Mouse (Mus musculus) lung, postnatal 0 days (tissue): ENCODE measurements at regions not wholly inside any gene's neighbourhood (a gene's known extent, or its start where the extent isn't known, plus 50 kb on each side); places are given as distances from the start of the nearest gene placed in this dataset.

Experiments used
- ATAC-seq: fragments of 200-750 bp; cut with Nextera tagmentation; 2 replicates; pipeline ENCODE4 v1.8.0; 2017; ENCODE audit warnings: moderate library complexity
- DNase-seq: peaks from one replicate; pipeline ENCODE4 v3.0.0-alpha.2; 2016; ENCODE audit warnings: low spot score
- H3K27ac ChIP-seq: fragments of 300-500 bp; sonication (generic); 2 replicates; pipeline ENCODE4 v1.5.1; 2014; ENCODE audit warnings: antibody characterized with exemption, mild to moderate bottlenecking, low read length, mixed read lengths
- H3K27me3 ChIP-seq: fragments of 300-500 bp; sonication (generic); replicated peaks from 2 replicates; pipeline ENCODE4 v1.6.1; 2014; ENCODE audit warnings: low read length, mixed read lengths; ENCODE audit not compliant: insufficient read depth
- H3K36me3 ChIP-seq: fragments of 300-500 bp; sonication (generic); 2 replicates; pipeline ENCODE4 v1.6.1; 2014; ENCODE audit warnings: low read length, mixed read lengths; ENCODE audit not compliant: insufficient read depth
- H3K4me1 ChIP-seq: fragments of 300-500 bp; sonication (generic); 2 replicates; pipeline ENCODE4 v1.6.1; 2014; ENCODE audit warnings: antibody characterized with exemption, low read depth, low read length, mixed read lengths; ENCODE audit not compliant: insufficient read depth
- H3K4me2 ChIP-seq: fragments of 300-500 bp; sonication (generic); replicated peaks from 2 replicates; pipeline ENCODE4 v1.6.1; 2014; ENCODE audit warnings: low read depth, mild to moderate bottlenecking, low read length, moderate library complexity, mixed read lengths
- H3K4me3 ChIP-seq: fragments of 300-500 bp; sonication (generic); 2 replicates; pipeline ENCODE4 v1.5.1; 2014; ENCODE audit warnings: low read depth, low read length
- H3K9ac ChIP-seq: fragments of 300-500 bp; sonication (generic); replicated peaks from 2 replicates; pipeline ENCODE4 v1.6.1; 2014; ENCODE audit warnings: low read depth, mild to moderate bottlenecking
- H3K9me3 ChIP-seq: fragments of 300-500 bp; sonication (generic); 2 replicates; pipeline ENCODE4 v1.6.1; 2016; ENCODE audit warnings: low read length, mixed read lengths
- CTCF ChIP-seq: IDR thresholded peaks from 2 replicates; pipeline ENCODE4 v1.5.1; 2016; ENCODE audit warnings: antibody characterized with exemption, mild to moderate bottlenecking
- EP300 ChIP-seq: IDR thresholded peaks from 2 replicates; pipeline ENCODE4 v1.6.1; 2016; ENCODE audit warnings: antibody characterized with exemption, mild to moderate bottlenecking, control low read depth
- WGBS: fragments of 180-500 bp; shearing (Covaris S2); extraction: QIAGEN DNeasy Blood & Tissue Kit; methylation state at CpG from one replicate; pipeline ENCODE4 v1.1.7; 2014; 5-methylcytosine and 5-hydroxymethylcytosine counted together

DNA sequence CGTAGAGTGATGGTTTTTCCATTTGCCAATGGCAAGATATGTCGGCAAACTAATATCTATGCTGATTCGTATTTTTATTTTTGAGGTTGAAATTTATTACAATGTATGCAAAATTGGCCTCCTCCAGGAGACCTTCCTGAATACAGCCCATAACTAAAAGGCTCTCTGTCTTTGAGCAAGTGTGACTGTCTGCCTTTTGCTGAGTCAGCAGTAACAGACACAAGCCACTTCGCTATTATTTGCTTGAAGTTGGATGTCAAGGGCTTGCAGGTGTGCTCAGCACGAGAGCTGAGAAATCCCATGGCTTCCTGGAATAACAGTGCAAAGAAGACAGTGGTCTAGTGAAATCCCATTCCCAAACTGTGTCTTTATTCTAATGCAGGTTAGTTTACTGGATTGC is 56.9 kb downstream of the Dmrt2 start:
- TF ChIP-seq EP300 (no peak), CTCF (no peak)

DNA sequence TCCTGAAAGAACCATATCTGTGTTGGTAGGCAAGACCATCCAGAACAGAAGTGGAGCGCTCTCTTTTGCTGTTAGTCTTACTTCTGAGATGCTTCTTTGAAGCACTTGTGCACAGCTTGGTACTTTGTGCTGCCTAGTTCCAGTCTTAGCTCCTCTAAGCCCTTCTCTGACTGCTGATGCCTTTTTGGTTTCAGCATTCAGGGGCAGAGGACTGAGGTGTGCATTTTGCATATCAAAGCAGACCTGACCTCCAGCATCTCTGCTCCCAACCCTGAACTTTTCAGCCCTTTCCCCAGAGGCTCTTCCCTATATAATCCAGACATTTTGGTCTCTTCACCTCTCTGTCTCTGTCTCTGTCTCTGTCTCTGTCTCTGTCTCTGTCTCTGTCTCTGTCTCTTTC is 57.4 kb downstream of the Dmrt2 start:
- Histone ChIP-seq H3K9ac (no peak overlapping the region), H3K9me3 (no peaks in the 10 kb centered on the region), H3K36me3 (no peaks in the 10 kb centered on the region), H3K4me1 (no peaks in the 10 kb centered on the region), H3K4me3 (no peak overlapping the region), H3K27me3 (no peaks in the 10 kb centered on the region), H3K27ac (no peak overlapping the region), H3K4me2 (no peak overlapping the region)
- no peak for TF ChIP-seq EP300
- TF ChIP-seq CTCF, result no peak
- DNase-seq (no peak), ATAC-seq (no peak)
- 88% methylated on average over 1 of the region's 1 CpGs for WGBS

More for the DNA sequence above, 56.9 kb downstream of the Dmrt2 start:
- DNase-seq (no peak), ATAC-seq (no peak)
- Histone ChIP-seq H3K36me3 (no peaks in the 10 kb centered on the region), H3K27me3 (no peaks in the 10 kb centered on the region), H3K4me3 (no peak overlapping the region), H3K4me2 (no peak overlapping the region), H3K9me3 (no peaks in the 10 kb centered on the region), H3K27ac (no peak overlapping the region), H3K9ac (no peak overlapping the region), H3K4me1 (no peaks in the 10 kb centered on the region)
- WGBS, result 70% methylated on average over 5 of the region's 5 CpGs

DNA sequence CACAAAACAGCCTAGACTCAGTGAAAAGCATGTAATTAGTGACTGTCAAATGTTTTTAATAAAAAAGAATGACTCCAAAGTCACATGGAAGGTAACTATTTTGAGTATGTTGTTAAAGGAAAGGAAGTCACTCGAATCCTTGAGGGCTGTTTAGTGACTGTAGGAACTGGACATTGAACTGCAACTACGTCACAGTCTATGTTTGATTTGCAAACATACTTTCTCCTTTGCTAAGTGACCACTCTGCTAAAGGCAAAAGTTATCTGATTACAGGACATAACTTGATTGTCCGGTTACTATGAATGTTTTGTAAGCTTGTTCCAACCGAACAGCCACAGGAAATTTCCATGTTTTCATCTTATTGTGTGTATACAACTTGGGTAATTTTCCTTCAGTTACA is 106.2 kb downstream of the Dmrt2 start:
- H3K27ac ChIP-seq, result no peak overlapping the region
- WGBS, result 49% methylated on average over 4 of the region's 4 CpGs
- no peaks in the 10 kb centered on the region for H3K36me3 ChIP-seq
- H3K9ac ChIP-seq, result no peak overlapping the region
- no peak overlapping the region for H3K4me3 ChIP-seq
- ATAC-seq, result peak; percentile 44; the same call in 1 of the 2 replicates
- no peak for TF ChIP-seq EP300
- no peaks in the 10 kb centered on the region for H3K27me3 ChIP-seq
- no peak overlapping the region for H3K4me2 ChIP-seq
- no peaks in the 10 kb centered on the region for H3K9me3 ChIP-seq
- no peaks in the 10 kb centered on the region for H3K4me1 ChIP-seq
- peak; percentile 61 for DNase-seq

DNA sequence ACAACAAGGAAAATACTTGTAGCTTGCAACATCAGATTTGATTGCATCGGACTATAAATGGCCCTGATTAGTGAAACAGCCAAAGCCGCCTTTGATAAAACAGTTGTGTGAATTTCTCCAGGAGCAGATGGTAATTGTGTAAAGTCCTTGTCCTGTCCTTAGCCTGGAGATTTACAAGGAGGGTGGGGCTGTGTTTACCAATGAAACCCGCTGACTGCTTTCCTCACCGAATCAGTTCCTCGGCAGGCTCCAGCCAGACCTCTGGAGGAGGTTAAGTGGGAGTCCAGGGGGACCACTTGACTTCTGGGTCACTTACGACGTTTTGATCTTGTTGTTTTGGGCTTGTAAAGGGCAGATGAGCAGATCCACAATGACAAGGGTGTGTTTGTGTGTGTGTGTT is 107.1 kb downstream of the Dmrt2 start:
- no peak for ATAC-seq
- no peak overlapping the region for H3K27ac ChIP-seq
- H3K4me3 ChIP-seq, result no peak overlapping the region
- H3K4me2 ChIP-seq, result no peak overlapping the region
- no peaks in the 10 kb centered on the region for H3K36me3 ChIP-seq
- H3K4me1 ChIP-seq, result no peaks in the 10 kb centered on the region
- no peaks in the 10 kb centered on the region for H3K27me3 ChIP-seq
- no peak for TF ChIP-seq EP300
- no peak for TF ChIP-seq CTCF
- H3K9me3 ChIP-seq, result no peaks in the 10 kb centered on the region
- WGBS, result 41% methylated on average over 7 of the region's 7 CpGs
- no peak for DNase-seq
- H3K9ac ChIP-seq, result no peak overlapping the region

GRCm38 (mm10) chr19:25781314-25781713 is 109.1 kb downstream of the Dmrt2 start:
- Histone ChIP-seq H3K9ac (no peak overlapping the region), H3K9me3 (no peaks in the 10 kb centered on the region), H3K4me1 (no peaks in the 10 kb centered on the region), H3K36me3 (no peaks in the 10 kb centered on the region), H3K4me3 (no peak overlapping the region), H3K27ac (no peak overlapping the region), H3K4me2 (no peak overlapping the region), H3K27me3 (no peaks in the 10 kb centered on the region)
- TF ChIP-seq EP300 (no peak), CTCF (no peak)
- no peak for DNase-seq
- no peak for ATAC-seq
- WGBS, result 80% methylated on average over 7 of the region's 7 CpGs

DNA sequence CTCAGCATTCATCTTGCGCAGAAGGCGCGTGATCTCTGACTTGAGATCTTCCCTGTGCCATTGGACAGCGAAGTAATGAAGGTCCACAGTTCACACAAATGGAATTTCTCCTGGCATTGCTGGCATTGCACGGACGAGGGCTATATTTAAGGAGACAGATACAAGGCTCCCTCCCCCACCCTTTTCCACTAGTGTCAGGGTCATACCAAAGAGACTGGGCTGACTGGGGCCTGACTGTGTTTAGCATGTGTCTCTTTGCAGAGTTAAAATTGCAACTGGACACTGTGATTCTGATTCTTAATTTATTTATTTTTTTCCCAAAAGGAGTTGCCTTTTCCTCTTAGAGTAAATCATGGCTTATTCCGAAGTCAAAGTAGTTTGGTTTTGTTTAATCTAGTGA is 130.5 kb downstream of the Dmrt2 start:
- 67% methylated on average over 7 of the region's 7 CpGs for WGBS
- no peak overlapping the region for H3K9ac ChIP-seq
- TF ChIP-seq EP300, result no peak
- TF ChIP-seq CTCF, result no peak

GRCm38 (mm10) chr19:25805351-25805750 is 133.1 kb downstream of the Dmrt2 start:
- DNase-seq (no peak), ATAC-seq (no peak)
- H3K9me3 ChIP-seq, result no peaks in the 10 kb centered on the region
- H3K4me1 ChIP-seq, result no peaks in the 10 kb centered on the region
- no peaks in the 10 kb centered on the region for H3K36me3 ChIP-seq
- no peak overlapping the region for H3K4me3 ChIP-seq
- no peak overlapping the region for H3K27ac ChIP-seq
- no peak for TF ChIP-seq CTCF
- TF ChIP-seq EP300, result no peak
- H3K9ac ChIP-seq, result no peak overlapping the region
- WGBS, result 56% methylated on average over 11 of the region's 11 CpGs
- H3K27me3 ChIP-seq, result no peaks in the 10 kb centered on the region
- H3K4me2 ChIP-seq, result no peak overlapping the region

More for the DNA sequence above, 130.5 kb downstream of the Dmrt2 start:
- H3K27me3 ChIP-seq, result no peaks in the 10 kb centered on the region
- H3K36me3 ChIP-seq, result no peaks in the 10 kb centered on the region
- no peak overlapping the region for H3K4me3 ChIP-seq
- H3K9me3 ChIP-seq, result no peaks in the 10 kb centered on the region
- no peak for DNase-seq
- no peak overlapping the region for H3K4me2 ChIP-seq
- ATAC-seq, result no peak
- no peaks in the 10 kb centered on the region for H3K4me1 ChIP-seq
- H3K27ac ChIP-seq, result no peak overlapping the region
